Mouse (Mus musculus) hindbrain, embryonic 12.5 days (tissue): ENCODE results near the gene Cmtm1. TPM values are rescaled to one million over a fixed set of nuclear protein-coding genes. Genes with fewer than 3 reads are reported as not detected.
"Not testable (repeated sequence)": the region's sequence is repeated elsewhere in the genome, so short reads cannot be mapped to it uniquely, and the experiment has no call there.

Experiments
- ATAC-seq: fragments of 200-750 bp; cut with Nextera tagmentation; 2 replicates; pipeline ENCODE4 v1.8.0; 2017; ENCODE audit warnings: moderate TSS enrichment; ENCODE audit not compliant: low FRiP score
- H3K27ac ChIP-seq: fragments of 300-500 bp; sonication (generic); 2 replicates; pipeline ENCODE4 v1.5.1; 2016; ENCODE audit warnings: mild to moderate bottlenecking
- H3K27me3 ChIP-seq: fragments of 300-500 bp; sonication (generic); 2 replicates; pipeline ENCODE4 v1.6.1; 2016; ENCODE audit warnings: mild to moderate bottlenecking
- H3K36me3 ChIP-seq: fragments of 300-500 bp; sonication (generic); 2 replicates; pipeline ENCODE4 v1.6.1; 2016; ENCODE audit warnings: mild to moderate bottlenecking
- H3K4me1 ChIP-seq: fragments of 300-500 bp; sonication (generic); 2 replicates; pipeline ENCODE4 v1.6.1; 2016
- H3K4me2 ChIP-seq: fragments of 300-500 bp; sonication (generic); replicated peaks from 2 replicates; pipeline ENCODE4 v1.6.1; 2016; ENCODE audit warnings: mild to moderate bottlenecking
- H3K4me3 ChIP-seq: fragments of 300-500 bp; sonication (generic); 2 replicates; pipeline ENCODE4 v1.5.1; 2016; ENCODE audit warnings: mild to moderate bottlenecking
- H3K9ac ChIP-seq: fragments of 300-500 bp; sonication (generic); 2 replicates; pipeline ENCODE4 v1.6.1; 2016; ENCODE audit warnings: mild to moderate bottlenecking, moderate library complexity
- H3K9me3 ChIP-seq: fragments of 300-500 bp; sonication (generic); replicated peaks from 2 replicates; pipeline ENCODE4 v1.6.1; 2016; ENCODE audit warnings: mild to moderate bottlenecking
- WGBS: fragments of 180-500 bp; shearing (Covaris S2); methylation state at CpG from one replicate; pipeline ENCODE4 v1.1.7; 2016; 5-methylcytosine and 5-hydroxymethylcytosine counted together
- polyA plus RNA-seq: library from polyadenylated mRNA; unstranded; fragments of >200 nt; fragmentation: Nextera tagmentation; extraction: Ambion mirVana; gene quantifications from 2 replicates; pipeline ENCODE4 v1.2.1, GENCODE M21; 2016

Cmtm1 gene
- not detected in 2 replicates for polyA plus RNA-seq

GRCm38 (mm10) chr8:104309441-104310155 lies at the start of gene Cmtm1, which contains the start of gene Gm45711:
Cmtm1 (minus strand) TSS chr8:104310145.
Gm45711 (minus strand) TSS chr8:104310081.
- ATAC-seq, H3K4me3 ChIP-seq, H3K9me3 ChIP-seq, H3K4me1 ChIP-seq, H3K9ac ChIP-seq, H3K4me2 ChIP-seq, H3K27me3 ChIP-seq, H3K36me3 ChIP-seq, H3K27ac ChIP-seq: not testable (repeated sequence)
- 91% methylated on average over 36 of the region's 36 CpGs for whole genome bisulfite sequencing

- no peak overlapping the region for H3K9ac ChIP-seq
- no peak overlapping the region for H3K4me3 ChIP-seq
- WGBS = 76% methylated on average over 3 of the region's 3 CpGs
- peaks cover 18% of the 10 kb centered on the region for H3K36me3 ChIP-seq
- H3K27ac ChIP-seq = no peak overlapping the region
- H3K4me2 ChIP-seq = no peak overlapping the region
- peaks cover 7% of the 10 kb centered on the region; the same call in 1 of the 2 replicates for H3K4me1 ChIP-seq
- no peak for ATAC-seq
- no peaks in the 10 kb centered on the region for H3K9me3 ChIP-seq
- H3K27me3 ChIP-seq = no peaks in the 10 kb centered on the region
Measured at GRCm38 (mm10) chr8:104358637-104359036, 48.7 kb upstream of the Cmtm1 start.

- Histone ChIP-seq H3K4me2 (no peak overlapping the region), H3K4me3 (no peak overlapping the region), H3K4me1 (peaks cover 1% of the 10 kb centered on the region; the same call in 1 of the 2 replicates), H3K9me3 (no peaks in the 10 kb centered on the region), H3K36me3 (peaks cover 22% of the 10 kb centered on the region), H3K27me3 (no peaks in the 10 kb centered on the region), H3K9ac (no peak overlapping the region), H3K27ac (no peak overlapping the region)
- no peak for ATAC-seq
- 87% methylated on average over 10 of the region's 10 CpGs for WGBS
Measured at GRCm38 (mm10) chr8:104354504-104354903, 44.6 kb upstream of the Cmtm1 start.

- Histone ChIP-seq H3K36me3 (peaks cover 22% of the 10 kb centered on the region), H3K27ac (no peak overlapping the region), H3K9ac (no peak overlapping the region), H3K27me3 (no peaks in the 10 kb centered on the region), H3K4me1 (no peaks in the 10 kb centered on the region), H3K9me3 (no peaks in the 10 kb centered on the region), H3K4me3 (no peak overlapping the region), H3K4me2 (no peak overlapping the region)
- 54% methylated on average over 5 of the region's 5 CpGs for WGBS
- ATAC-seq = no peak
Measured at GRCm38 (mm10) chr8:104353186-104353585, 43.2 kb upstream of the Cmtm1 start.

GRCm38 (mm10) chr8:104350047-104350446 lies 40.1 kb upstream of the Cmtm1 start:
- no peaks in the 10 kb centered on the region for H3K9me3 ChIP-seq
- no peak overlapping the region for H3K27ac ChIP-seq
- peaks cover 20% of the 10 kb centered on the region for H3K36me3 ChIP-seq
- H3K9ac ChIP-seq = no peak overlapping the region
- H3K4me2 ChIP-seq = no peak overlapping the region
- no peak overlapping the region for H3K4me3 ChIP-seq
- ATAC-seq = no peak
- no peaks in the 10 kb centered on the region for H3K4me1 ChIP-seq
- 81% methylated on average over 13 of the region's 13 CpGs for WGBS
- H3K27me3 ChIP-seq = no peaks in the 10 kb centered on the region

GRCm38 (mm10) chr8:104348971-104349370 lies 39.0 kb upstream of the Cmtm1 start:
- Histone ChIP-seq H3K9ac (no peak overlapping the region), H3K4me1 (no peaks in the 10 kb centered on the region), H3K36me3 (peaks cover 10% of the 10 kb centered on the region), H3K4me3 (no peak overlapping the region), H3K4me2 (no peak overlapping the region), H3K9me3 (no peaks in the 10 kb centered on the region), H3K27me3 (no peaks in the 10 kb centered on the region), H3K27ac (no peak overlapping the region)
- WGBS = 88% methylated on average over 5 of the region's 5 CpGs
- ATAC-seq = no peak

- Histone ChIP-seq H3K27ac (no peak overlapping the region), H3K36me3 (peaks cover 5% of the 10 kb centered on the region), H3K4me1 (peaks cover 5% of the 10 kb centered on the region; the same call in 1 of the 2 replicates), H3K9me3 (no peaks in the 10 kb centered on the region), H3K4me3 (no peak overlapping the region), H3K9ac (no peak overlapping the region), H3K27me3 (no peaks in the 10 kb centered on the region), H3K4me2 (no peak overlapping the region)
- ATAC-seq = no peak
- WGBS = 58% methylated on average over 12 of the region's 12 CpGs
Measured at GRCm38 (mm10) chr8:104346706-104347105, 36.8 kb upstream of the Cmtm1 start.

GRCm38 (mm10) chr8:104344622-104345021 lies 34.7 kb upstream of the Cmtm1 start:
- Histone ChIP-seq H3K27ac (no peak overlapping the region), H3K9me3 (no peaks in the 10 kb centered on the region), H3K9ac (no peak overlapping the region), H3K36me3 (peaks cover 5% of the 10 kb centered on the region; the same call in 1 of the 2 replicates), H3K4me3 (no peak overlapping the region), H3K27me3 (no peaks in the 10 kb centered on the region), H3K4me1 (peaks cover 19% of the 10 kb centered on the region; the same call in 1 of the 2 replicates), H3K4me2 (no peak overlapping the region)
- 94% methylated on average over 5 of the region's 5 CpGs for WGBS
- ATAC-seq = no peak

GRCm38 (mm10) chr8:104343957-104344356 lies 34.0 kb upstream of the Cmtm1 start:
- Histone ChIP-seq H3K4me1 (peaks cover 23% of the 10 kb centered on the region; the same call in 1 of the 2 replicates), H3K27me3 (no peaks in the 10 kb centered on the region), H3K4me2 (no peak overlapping the region), H3K9me3 (no peaks in the 10 kb centered on the region), H3K27ac (no peak overlapping the region), H3K4me3 (no peak overlapping the region), H3K9ac (no peak overlapping the region), H3K36me3 (peaks cover 5% of the 10 kb centered on the region; the same call in 1 of the 2 replicates)
- WGBS = 15% methylated on average over 7 of the region's 7 CpGs
- ATAC-seq = 0 out of 2 replicates have a peak, but pooled peaks have one; percentile 27

- no peak for ATAC-seq
- H3K27ac ChIP-seq = no peak overlapping the region
- H3K9me3 ChIP-seq = no peaks in the 10 kb centered on the region
- no peaks in the 10 kb centered on the region for H3K36me3 ChIP-seq
- 82% methylated on average over 5 of the region's 5 CpGs for WGBS
- peaks cover 23% of the 10 kb centered on the region; the same call in 1 of the 2 replicates for H3K4me1 ChIP-seq
- no peak overlapping the region for H3K4me3 ChIP-seq
- no peak overlapping the region for H3K4me2 ChIP-seq
- no peaks in the 10 kb centered on the region for H3K27me3 ChIP-seq
- no peak overlapping the region for H3K9ac ChIP-seq
Measured at GRCm38 (mm10) chr8:104342426-104342825, 32.5 kb upstream of the Cmtm1 start.

GRCm38 (mm10) chr8:104341678-104342077 lies 31.7 kb upstream of the Cmtm1 start:
- Histone ChIP-seq H3K4me1 (peaks cover 23% of the 10 kb centered on the region; the same call in 1 of the 2 replicates), H3K9ac (no peak overlapping the region), H3K27ac (no peak overlapping the region), H3K27me3 (no peaks in the 10 kb centered on the region), H3K9me3 (no peaks in the 10 kb centered on the region), H3K4me3 (peak overlapping the region; percentile 54), H3K36me3 (no peaks in the 10 kb centered on the region), H3K4me2 (peak overlapping the region; percentile 74)
- WGBS = 40% methylated on average over 6 of the region's 6 CpGs
- 0 out of 2 replicates have a peak, but pooled peaks have one; percentile 3 for ATAC-seq

- H3K9me3 ChIP-seq = no peaks in the 10 kb centered on the region
- H3K4me1 ChIP-seq = peaks cover 23% of the 10 kb centered on the region; the same call in 1 of the 2 replicates
- peak overlapping the region; percentile 54 for H3K4me3 ChIP-seq
- peak overlapping the region; percentile 78 for H3K9ac ChIP-seq
- under 1% methylated on average over 24 of the region's 24 CpGs for WGBS
- peak overlapping the region; percentile 74 for H3K4me2 ChIP-seq
- peak; percentile 69 for ATAC-seq
- H3K36me3 ChIP-seq = no peaks in the 10 kb centered on the region
- no peaks in the 10 kb centered on the region for H3K27me3 ChIP-seq
- peak overlapping the region; percentile 66 for H3K27ac ChIP-seq
Measured at GRCm38 (mm10) chr8:104341106-104341561, 31.2 kb upstream of the Cmtm1 start.
